ENCODE assay signal across 8 mouse cellular contexts in the genomic region with DNA sequence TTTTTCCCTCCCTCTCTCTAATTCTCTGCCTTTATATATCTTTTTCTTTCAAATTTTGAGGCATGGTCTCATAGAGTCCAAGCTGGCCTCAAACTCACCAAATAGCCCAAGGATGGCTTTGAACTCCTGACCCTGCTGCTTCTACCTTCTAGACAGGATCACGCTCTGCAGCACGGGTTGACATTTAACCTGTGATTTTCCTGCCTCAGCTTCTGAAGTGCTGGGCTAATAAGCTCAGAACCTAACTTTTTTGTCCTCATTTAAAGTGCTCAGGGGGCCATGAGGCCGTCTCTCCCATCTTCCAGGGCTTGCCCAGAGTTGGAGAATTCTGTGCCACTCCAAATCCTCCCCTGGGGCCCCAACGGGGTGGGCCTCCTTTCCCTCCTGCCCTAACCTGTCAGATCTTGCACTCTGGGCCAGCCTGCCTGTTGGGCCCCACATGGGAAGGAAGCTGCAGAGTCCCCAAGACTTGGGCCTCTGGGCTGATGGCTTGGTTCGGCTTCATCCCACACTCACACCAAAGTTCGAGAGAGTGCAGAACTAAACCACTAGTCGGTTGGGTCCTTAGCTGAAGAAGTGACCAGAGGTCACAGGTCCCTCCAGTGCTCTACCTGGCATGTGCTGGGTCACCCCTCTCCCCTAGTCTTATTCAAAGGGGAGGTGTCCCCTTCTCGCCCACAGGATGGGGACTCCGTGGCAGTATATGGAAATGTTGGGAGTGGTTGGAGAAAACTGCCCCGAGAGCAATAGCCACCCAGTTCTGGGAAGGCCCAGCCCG. TPM values are rescaled to one million over a fixed set of nuclear protein-coding genes. Genes with fewer than 3 reads are reported as not detected.
DNase-seq lines count a peak whose midpoint lies in the region; ATAC-seq and TF ChIP-seq lines count a peak whose summit lies in the region.

No protein-coding gene starts in this region.

- WGBS in thymus, adult 2 months: 72% methylated on average over 11 of the region's 11 CpGs
- 41% methylated on average over 11 of the region's 11 CpGs for WGBS in limb, embryonic 13.5 days
- 29% methylated on average over 11 of the region's 11 CpGs for WGBS in stomach, postnatal 0 days

- DNase-seq in CD4-positive, CD25-positive, alpha-beta regulatory T cell, adult 2 months (ENCODE audit: low read depth, low spot score): peak; percentile 45
- DNase-seq in thymus, adult 2 months: no peak
- DNase-seq in thymus, postnatal 10 days (ENCODE audit: low spot score in 2 of 2): no peak
- DNase-seq in stomach, postnatal 0 days (ENCODE audit: low spot score): no peak
- no peak for DNase-seq in adrenal gland, adult 2 months

- no peaks in the 10 kb centered on the region for H3K27me3 ChIP-seq in thymus, adult 2 months (ENCODE audit: control insufficient read depth, insufficient read depth, low read length)
- no peaks in the 10 kb centered on the region for H3K27me3 ChIP-seq in limb, embryonic 13.5 days
- H3K27me3 ChIP-seq in stomach, postnatal 0 days (ENCODE audit: control insufficient read depth, insufficient read depth, low read length): no peaks in the 10 kb centered on the region

- TF ChIP-seq POLR2A in thymus, adult 2 months (IDR thresholded peaks at IDR 0.05; ENCODE audit: control insufficient read depth, extremely low read depth, insufficient read depth, low read length, poor library complexity): no peak

- no peaks in the 10 kb centered on the region for H3K36me3 ChIP-seq in thymus, adult 2 months (ENCODE audit: control insufficient read depth, insufficient read depth, low read length)
- peaks cover under 1% of the 10 kb centered on the region; the same call in 1 of the 2 replicates for H3K36me3 ChIP-seq in limb, embryonic 13.5 days
- H3K36me3 ChIP-seq in stomach, postnatal 0 days (ENCODE audit: control insufficient read depth, insufficient read depth, low read length): no peaks in the 10 kb centered on the region

- ATAC-seq in CD4-positive, CD25-positive, alpha-beta regulatory T cell, adult 4 months: no peak
- no peak for ATAC-seq in limb, embryonic 13.5 days (ENCODE audit: low FRiP score, low read depth)
- no peak for ATAC-seq in stomach, postnatal 0 days (ENCODE audit: low FRiP score, low TSS enrichment)
- no peak for ATAC-seq in erythroid progenitor cell, adult 5-6 weeks (replicated peaks; ENCODE audit: low FRiP score, poor library complexity, severe bottlenecking)

- TF ChIP-seq EP300 in stomach, postnatal 0 days (optimal IDR thresholded peaks at IDR 0.05): no peak

- H3K27ac ChIP-seq in thymus, adult 2 months (ENCODE audit: control insufficient read depth, insufficient read depth, low read length): peak overlapping the region; percentile 90; the same call in 1 of the 2 replicates
- H3K27ac ChIP-seq in limb, embryonic 13.5 days: peak overlapping the region; percentile 99
- peak overlapping the region; percentile 99 for H3K27ac ChIP-seq in stomach, postnatal 0 days (replicated peaks)

- H3K4me2 ChIP-seq in limb, embryonic 13.5 days (replicated peaks): peak overlapping the region; percentile 97
- peak overlapping the region; percentile 92 for H3K4me2 ChIP-seq in stomach, postnatal 0 days (replicated peaks; ENCODE audit: low read depth)

- H3K4me1 ChIP-seq in thymus, adult 2 months (replicated peaks; ENCODE audit: control insufficient read depth, insufficient read depth, low read length): peaks cover 63% of the 10 kb centered on the region
- H3K4me1 ChIP-seq in limb, embryonic 13.5 days: peaks cover 63% of the 10 kb centered on the region
- H3K4me1 ChIP-seq in stomach, postnatal 0 days (replicated peaks; ENCODE audit: control insufficient read depth, insufficient read depth): peaks cover 22% of the 10 kb centered on the region

- H3K9me3 ChIP-seq in limb, embryonic 13.5 days: no peaks in the 10 kb centered on the region
- no peaks in the 10 kb centered on the region for H3K9me3 ChIP-seq in stomach, postnatal 0 days (ENCODE audit: control insufficient read depth, low read length)

- no peak for TF ChIP-seq CTCF in thymus, adult 2 months (IDR thresholded peaks at IDR 0.05; ENCODE audit: borderline replicate concordance, control insufficient read depth, extremely low read depth, insufficient read depth, low read length, poor library complexity)
- TF ChIP-seq CTCF in stomach, postnatal 0 days (IDR thresholded peaks at IDR 0.05; ENCODE audit: low read depth): no peak

- H3K9ac ChIP-seq in limb, embryonic 13.5 days: peak overlapping the region; percentile 94
- 0 out of 2 replicates have a peak overlapping the region, but pooled peaks have one; percentile 38 for H3K9ac ChIP-seq in stomach, postnatal 0 days (ENCODE audit: low read length)

- H3K4me3 ChIP-seq in thymus, adult 2 months (ENCODE audit: control insufficient read depth, insufficient read depth, low read length): no peak overlapping the region
- peak overlapping the region; percentile 82 for H3K4me3 ChIP-seq in limb, embryonic 13.5 days
- no peak overlapping the region for H3K4me3 ChIP-seq in stomach, postnatal 0 days (ENCODE audit: low read depth, low read length)

RNA-seq across cellular contexts. Expression of a gene that starts 14.5 kb away (rescaled TPM):
- polyA plus RNA-seq in CD4-positive, CD25-positive, alpha-beta regulatory T cell, adult 4 months (2017; shearing (Covaris generic)): under 1 TPM in 1 of 2 experiments, not detected in 1; 0.81 TPM
- polyA plus RNA-seq in thymus, adult 2 months (2012; rRNA removed): 5.5 and 8.5 TPM in 2 replicates
- 5.7 TPM in 2 replicates for polyA plus RNA-seq in limb, embryonic 13.5 days (2015; fragmentation: Nextera tagmentation; extraction: Ambion mirVana)
- polyA plus RNA-seq in stomach, postnatal 0 days (2015; fragmentation: Nextera tagmentation; extraction: Ambion mirVana): 2.0 and 4.4 TPM in 2 replicates
- not detected in 2 replicates for total RNA-seq in erythroid progenitor cell, adult 5-6 weeks (2015; ENCODE audit: low replicate concordance)
- not detected in 2 replicates for total RNA-seq in erythroid progenitor cell, adult 5-6 weeks (2017; ENCODE audit: low replicate concordance)
- total RNA-seq in adrenal gland, adult 2 months (2021): 1 to 10 TPM; 1.1 to 1.3 TPM
- 0.36 and 1.0 TPM in 2 replicates for polyA plus RNA-seq in adrenal gland, adult 2 months (2012; rRNA removed)

RNA-seq across cellular contexts. Expression of a gene that starts 37.3 kb away (rescaled TPM):
- polyA plus RNA-seq in CD4-positive, CD25-positive, alpha-beta regulatory T cell, adult 4 months (2017; shearing (Covaris generic)): 1 to 10 TPM; 3.3 to 4.3 TPM
- 53.0 and 59.0 TPM in 2 replicates for polyA plus RNA-seq in thymus, adult 2 months (2012; rRNA removed)
- 23.5 and 23.9 TPM in 2 replicates for polyA plus RNA-seq in limb, embryonic 13.5 days (2015; fragmentation: Nextera tagmentation; extraction: Ambion mirVana)
- 8.0 and 9.7 TPM in 2 replicates for polyA plus RNA-seq in stomach, postnatal 0 days (2015; fragmentation: Nextera tagmentation; extraction: Ambion mirVana)
- 1.7 and 2.2 TPM in 2 replicates for total RNA-seq in erythroid progenitor cell, adult 5-6 weeks (2015; ENCODE audit: low replicate concordance)
- total RNA-seq in erythroid progenitor cell, adult 5-6 weeks (2017; ENCODE audit: low replicate concordance): 1.9 and 2.6 TPM in 2 replicates
- 10 to 100 TPM; 31.4 to 55.6 TPM for total RNA-seq in adrenal gland, adult 2 months (2021)
- polyA plus RNA-seq in adrenal gland, adult 2 months (2012; rRNA removed): 66.3 and 76.1 TPM in 2 replicates

RNA-seq across cellular contexts. Expression of a gene that starts 50.0 kb away (rescaled TPM):
- 100 to 1,000 TPM; 365 to 370 TPM for polyA plus RNA-seq in CD4-positive, CD25-positive, alpha-beta regulatory T cell, adult 4 months (2017; shearing (Covaris generic))
- 159 and 193 TPM in 2 replicates for polyA plus RNA-seq in thymus, adult 2 months (2012; rRNA removed)
- 325 and 338 TPM in 2 replicates for polyA plus RNA-seq in limb, embryonic 13.5 days (2015; fragmentation: Nextera tagmentation; extraction: Ambion mirVana)
- 299 and 309 TPM in 2 replicates for polyA plus RNA-seq in stomach, postnatal 0 days (2015; fragmentation: Nextera tagmentation; extraction: Ambion mirVana)
- 57.3 and 58.3 TPM in 2 replicates for total RNA-seq in erythroid progenitor cell, adult 5-6 weeks (2015; ENCODE audit: low replicate concordance)
- total RNA-seq in erythroid progenitor cell, adult 5-6 weeks (2017; ENCODE audit: low replicate concordance): 39.9 and 46.1 TPM in 2 replicates
- total RNA-seq in adrenal gland, adult 2 months (2021): 100 to 1,000 TPM; 268 to 291 TPM
- 58.8 and 67.3 TPM in 2 replicates for polyA plus RNA-seq in adrenal gland, adult 2 months (2012; rRNA removed)

RNA-seq across cellular contexts. Expression of a gene that starts 51.7 kb away (rescaled TPM):
- 1 to 10 TPM; 1.1 to 3.2 TPM for polyA plus RNA-seq in CD4-positive, CD25-positive, alpha-beta regulatory T cell, adult 4 months (2017; shearing (Covaris generic))
- polyA plus RNA-seq in thymus, adult 2 months (2012; rRNA removed): 1.9 and 2.4 TPM in 2 replicates
- 1.6 and 2.0 TPM in 2 replicates for polyA plus RNA-seq in limb, embryonic 13.5 days (2015; fragmentation: Nextera tagmentation; extraction: Ambion mirVana)
- polyA plus RNA-seq in stomach, postnatal 0 days (2015; fragmentation: Nextera tagmentation; extraction: Ambion mirVana): 0.28 and 0.40 TPM in 2 replicates
- total RNA-seq in erythroid progenitor cell, adult 5-6 weeks (2015; ENCODE audit: low replicate concordance): not detected in 2 replicates
- 0.51 TPM in 1 of 2 replicates, not detected in the other for total RNA-seq in erythroid progenitor cell, adult 5-6 weeks (2017; ENCODE audit: low replicate concordance)
- total RNA-seq in adrenal gland, adult 2 months (2021): under 1 TPM; 0.17 to 0.35 TPM
- 0.44 and 0.48 TPM in 2 replicates for polyA plus RNA-seq in adrenal gland, adult 2 months (2012; rRNA removed)

RNA-seq across cellular contexts. Expression of a gene that starts 51.8 kb away (rescaled TPM):
- 10 to 100 TPM; 12.7 to 19.2 TPM for polyA plus RNA-seq in CD4-positive, CD25-positive, alpha-beta regulatory T cell, adult 4 months (2017; shearing (Covaris generic))
- polyA plus RNA-seq in thymus, adult 2 months (2012; rRNA removed): 49.8 and 54.6 TPM in 2 replicates
- 27.6 and 29.3 TPM in 2 replicates for polyA plus RNA-seq in limb, embryonic 13.5 days (2015; fragmentation: Nextera tagmentation; extraction: Ambion mirVana)
- 15.8 and 17.5 TPM in 2 replicates for polyA plus RNA-seq in stomach, postnatal 0 days (2015; fragmentation: Nextera tagmentation; extraction: Ambion mirVana)
- 2.1 and 4.3 TPM in 2 replicates for total RNA-seq in erythroid progenitor cell, adult 5-6 weeks (2015; ENCODE audit: low replicate concordance)
- total RNA-seq in erythroid progenitor cell, adult 5-6 weeks (2017; ENCODE audit: low replicate concordance): 1.3 and 17.9 TPM in 2 replicates
- total RNA-seq in adrenal gland, adult 2 months (2021): 10 to 100 TPM; 28.5 to 39.0 TPM
- polyA plus RNA-seq in adrenal gland, adult 2 months (2012; rRNA removed): 35.8 and 37.1 TPM in 2 replicates
